Mouse (Mus musculus) embryo, embryonic 9.5 days (tissue): ENCODE measurements around the gene Taf8.
A peak's percentile ranks its signal among the peaks of the same experiment; 100 is the strongest.

Source experiments
- DNase-seq: peaks from one replicate; pipeline ENCODE4 v3.0.0-alpha.2; 2017; ENCODE audit errors: extremely low spot score

Gene Taf8

DNA sequence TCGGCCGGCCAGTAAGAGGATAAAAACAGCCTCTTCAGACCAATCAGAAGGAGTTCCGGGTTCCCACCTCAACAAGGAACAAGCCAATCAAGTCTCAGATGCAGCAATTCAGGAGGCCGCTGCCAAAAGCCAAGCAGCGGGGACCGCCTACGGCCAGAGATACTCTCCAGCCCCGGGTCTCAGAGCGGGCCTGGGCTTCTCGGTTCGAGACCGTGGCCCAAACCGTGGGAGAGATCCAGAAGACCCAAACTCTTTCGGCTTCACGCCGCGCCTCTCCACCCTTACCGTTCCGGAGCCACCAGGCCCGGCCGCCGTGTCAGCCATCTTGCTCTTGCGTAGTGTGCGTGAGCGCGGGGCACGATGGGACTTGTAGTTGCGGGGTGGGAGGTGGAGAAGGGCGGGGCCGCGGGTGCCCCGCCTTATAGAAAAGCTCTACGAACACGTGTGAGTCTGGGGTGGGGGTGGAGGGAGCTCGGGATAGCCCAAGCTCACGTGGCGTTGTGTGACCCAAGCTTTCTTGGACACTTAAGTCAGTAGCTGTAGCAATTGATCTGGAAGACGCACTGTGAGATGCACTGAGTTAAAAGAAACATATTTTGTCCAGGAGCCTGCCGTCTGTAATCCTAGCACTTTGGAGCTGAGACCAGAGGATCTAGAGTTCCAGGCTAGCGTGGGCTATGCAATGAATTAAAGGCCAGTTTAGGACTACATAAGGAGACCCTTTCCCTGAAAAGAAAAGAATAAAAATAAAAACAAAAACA, at the start of gene Taf8:
Gene Taf8 (minus strand): TSS at position 347 of the 761 bp plus-strand sequence.
- DNase-seq = peak; percentile 97

DNA sequence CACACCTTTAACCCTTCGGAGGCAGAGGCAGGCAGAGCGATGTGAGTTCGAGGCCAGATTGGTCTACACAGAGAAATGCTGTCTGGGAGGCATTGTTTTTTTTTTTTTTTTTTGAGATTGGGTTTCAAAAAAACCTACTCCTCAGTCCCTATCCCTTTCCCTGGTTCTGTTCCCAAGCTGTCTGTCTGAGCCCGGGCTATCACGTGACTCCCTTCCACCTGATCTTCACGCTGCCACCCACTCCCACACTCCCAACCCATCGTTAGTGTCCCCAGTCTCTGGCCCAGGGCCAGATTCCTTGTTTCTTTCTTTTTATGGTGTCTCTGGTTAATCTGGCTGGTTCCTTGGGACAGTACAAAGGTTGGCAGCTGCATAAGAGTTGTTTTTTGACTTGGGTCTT, 49.0 kb upstream of the Taf8 start:
- no peak for DNase-seq

DNA sequence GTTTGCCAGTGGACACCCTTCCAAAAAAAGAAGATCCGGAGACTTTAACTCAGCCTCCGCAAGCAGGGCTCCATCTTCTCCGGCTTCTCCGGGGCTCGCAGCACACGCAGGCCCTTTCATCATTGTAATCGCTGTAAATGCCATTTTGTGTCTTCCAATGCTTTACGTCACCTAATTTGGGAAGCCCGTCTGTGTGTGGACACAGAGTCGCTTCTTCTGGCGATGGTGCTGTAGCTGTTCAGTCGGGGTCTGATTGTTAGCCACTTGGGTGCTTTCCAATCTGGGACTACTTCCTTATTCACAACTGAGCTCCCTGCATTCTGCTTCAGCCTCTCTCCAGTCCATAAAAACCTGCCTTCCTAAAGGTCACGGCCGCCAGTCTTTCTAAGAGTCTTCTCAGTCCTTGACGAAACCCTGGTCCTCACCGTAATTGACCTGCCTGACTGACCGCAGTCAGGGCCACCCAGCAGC, 43.8 kb upstream of the Taf8 start:
- no peak for DNase-seq

DNA sequence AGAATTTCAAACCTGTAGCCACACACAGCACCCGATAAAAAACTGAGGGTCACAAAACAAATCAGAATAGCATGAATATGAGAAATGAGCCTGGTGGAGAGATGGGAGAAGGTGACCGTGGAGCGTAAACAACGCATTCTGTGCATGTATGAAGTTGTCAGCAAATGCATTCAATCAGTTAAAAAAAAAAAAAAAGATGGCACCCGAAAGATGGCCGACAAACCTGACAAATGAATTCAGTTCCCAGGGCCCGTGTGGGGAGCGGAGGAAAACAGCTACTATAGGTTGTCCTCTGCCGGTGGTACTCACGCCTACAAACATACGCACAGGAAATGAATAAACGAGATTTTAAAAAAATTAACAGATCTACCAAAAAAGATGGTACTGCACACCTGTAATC, 43.1 kb upstream of the Taf8 start:
- no peak for DNase-seq

DNA sequence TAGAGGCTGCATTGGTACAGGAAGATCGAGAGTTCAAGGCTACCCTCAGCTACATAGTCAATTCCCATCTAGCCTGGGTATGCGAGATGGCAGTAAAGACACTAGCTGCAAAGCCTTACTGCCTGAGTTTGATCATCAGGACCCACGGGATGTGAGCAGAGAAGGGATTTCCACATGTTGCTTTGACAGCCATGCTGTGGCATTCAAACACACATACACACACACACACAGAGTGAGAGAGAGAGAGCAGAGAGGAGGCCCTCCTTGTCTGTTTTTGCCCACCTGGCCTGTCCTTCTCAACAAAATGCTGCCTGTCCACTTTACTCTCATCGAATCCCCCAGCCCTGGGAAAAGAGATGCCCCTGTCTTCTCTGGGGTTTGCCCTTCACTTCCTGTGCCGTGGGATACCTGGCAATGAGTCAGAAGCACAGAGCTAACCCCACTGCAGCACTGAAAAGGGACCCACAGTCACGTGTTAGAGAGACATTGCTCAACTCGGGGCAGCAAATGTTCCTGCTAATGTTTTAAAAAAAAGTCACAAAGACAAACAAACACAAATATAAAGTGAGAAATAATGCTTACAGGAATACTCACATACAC, 41.1 kb upstream of the Taf8 start:
- DNase-seq = no peak

DNA sequence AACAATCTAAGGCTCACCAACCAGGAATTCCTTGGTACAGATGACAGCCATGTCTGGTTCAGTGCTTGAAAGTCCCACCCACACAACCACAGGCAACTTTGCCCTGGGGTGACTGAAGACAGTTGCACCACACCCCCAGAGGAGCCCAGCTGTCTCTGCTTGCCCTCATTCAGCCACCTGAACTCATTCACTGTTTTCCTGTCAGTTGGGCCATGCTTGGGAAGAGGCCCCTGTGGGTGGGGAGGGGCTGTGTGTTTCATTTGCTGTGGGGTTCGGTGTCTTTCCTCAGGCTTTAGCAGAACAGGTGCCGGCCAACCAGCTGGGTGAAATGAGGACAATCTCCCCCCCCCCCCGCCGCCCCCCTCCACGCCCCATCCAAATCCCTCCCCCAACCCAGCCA, 40.0 kb upstream of the Taf8 start:
- no peak for DNase-seq

DNA sequence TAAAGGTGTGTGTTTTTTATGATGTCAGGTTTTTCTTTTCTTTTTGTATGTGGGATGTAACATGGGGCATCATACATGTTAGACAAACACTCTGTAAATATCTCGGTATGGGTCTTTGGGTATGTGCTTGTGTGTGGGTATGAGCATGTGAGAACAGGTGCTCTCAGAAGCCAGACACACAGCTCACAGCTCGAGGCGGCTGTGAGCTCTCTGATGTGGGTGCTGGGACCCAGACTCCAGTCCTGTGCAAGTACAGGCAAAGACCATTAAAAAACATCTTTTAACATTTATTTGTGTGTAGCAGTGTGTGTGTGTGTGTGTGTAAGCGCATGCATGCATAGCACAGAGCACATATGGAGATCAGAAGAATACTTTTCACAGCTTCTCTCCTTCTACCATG, 37.0 kb upstream of the Taf8 start:
- no peak for DNase-seq

DNA sequence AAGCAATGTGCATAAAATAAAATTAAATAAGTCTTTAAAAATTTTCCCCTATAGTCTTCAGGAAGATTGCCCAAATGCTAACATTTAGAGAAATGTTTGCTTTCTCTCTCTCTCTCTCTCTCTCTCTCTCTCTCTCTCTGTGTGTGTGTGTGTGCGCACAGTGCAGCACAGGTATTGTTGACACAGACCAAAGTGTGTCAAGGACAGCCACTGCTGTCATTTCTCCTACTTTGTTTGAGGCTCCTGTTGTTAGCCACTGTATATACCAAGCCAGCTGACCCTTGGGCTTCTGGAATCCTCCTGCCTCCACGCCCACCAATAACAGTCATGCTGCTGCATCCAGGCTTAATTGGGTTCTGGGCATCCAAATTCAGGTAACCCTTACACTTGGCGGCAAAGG, 36.0 kb upstream of the Taf8 start:
- DNase-seq = no peak

DNA sequence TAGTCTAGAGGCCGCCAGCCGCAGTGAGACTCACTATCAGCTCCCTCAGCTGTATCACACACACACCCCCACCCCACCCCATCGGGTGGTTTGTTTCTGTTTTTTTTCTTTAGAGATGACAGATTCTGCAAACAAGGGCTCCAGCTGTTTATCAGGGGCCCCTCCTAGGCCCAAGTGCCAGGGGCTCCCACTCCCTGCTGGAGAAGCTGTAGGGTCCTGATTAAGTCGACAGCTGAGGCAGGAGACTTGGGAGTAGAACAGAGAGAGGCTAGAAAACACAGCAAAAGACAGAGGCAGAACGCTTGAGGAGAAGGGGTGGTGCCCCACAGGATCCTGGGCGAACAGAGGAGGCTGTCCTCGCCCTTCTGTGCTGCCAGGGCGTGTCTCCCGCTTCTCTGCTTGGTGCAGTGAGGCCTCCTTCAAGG, 33.7 kb upstream of the Taf8 start:
- no peak for DNase-seq

DNA sequence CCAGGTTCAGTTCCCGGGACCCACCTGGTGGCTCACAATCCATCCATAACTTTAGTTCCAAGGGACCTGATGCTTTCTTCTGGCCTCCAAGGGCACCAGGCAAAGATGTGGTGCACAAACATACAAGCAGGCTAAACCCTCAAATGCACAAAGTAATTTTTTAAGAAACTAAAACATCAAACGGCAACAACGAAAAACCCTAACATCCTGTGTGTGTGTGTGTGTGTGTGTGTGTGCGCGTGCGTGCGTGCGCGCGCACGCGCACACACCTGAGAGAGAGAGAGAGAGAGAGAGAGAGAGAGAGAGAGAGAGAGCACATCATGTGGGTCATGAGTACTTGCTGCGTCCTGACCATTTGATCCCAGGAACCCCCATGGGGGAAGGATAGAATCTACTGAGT, 31.6 kb upstream of the Taf8 start:
- DNase-seq = no peak

DNA sequence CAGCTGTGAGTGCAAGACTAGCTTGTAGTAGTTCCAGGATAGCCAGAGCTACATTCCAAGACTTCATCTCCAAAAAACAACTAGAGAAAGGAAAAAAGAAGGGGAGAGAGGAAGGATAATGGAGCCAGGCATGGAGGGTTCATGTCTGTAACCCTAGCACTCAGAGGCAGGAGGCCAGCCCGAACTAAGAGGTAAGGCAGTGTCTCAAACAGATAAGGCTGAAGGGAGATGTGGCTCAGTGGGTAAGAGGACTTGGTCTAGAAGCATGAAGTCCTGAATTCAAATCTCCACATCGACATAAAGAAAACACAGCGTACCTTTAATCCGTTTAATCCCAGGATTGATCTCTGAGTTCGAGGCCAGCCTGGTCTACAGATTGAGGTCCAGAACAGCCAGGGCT, 30.3 kb upstream of the Taf8 start:
- DNase-seq = no peak

DNA sequence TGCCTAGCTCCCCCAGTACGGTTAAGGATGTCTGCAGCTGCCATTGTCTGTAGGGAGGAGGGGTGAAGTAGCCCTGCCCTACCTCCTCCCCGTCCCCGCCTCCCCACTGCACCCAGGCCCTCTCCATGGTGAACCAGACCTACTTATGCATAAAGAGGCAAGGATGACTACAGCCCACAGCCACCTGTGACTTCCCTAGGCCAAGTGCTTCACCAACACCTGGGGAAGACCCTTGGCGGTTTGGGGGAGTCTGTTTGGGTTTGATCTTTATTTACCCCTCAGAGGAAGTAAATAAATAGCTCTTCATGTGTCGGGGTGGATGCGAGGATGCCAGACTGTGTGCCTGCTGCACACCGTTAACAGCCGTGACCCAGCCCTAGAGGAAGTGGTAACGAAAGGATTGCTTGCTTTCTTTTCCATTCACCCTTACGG, 29.3 kb upstream of the Taf8 start:
- no peak for DNase-seq

DNA sequence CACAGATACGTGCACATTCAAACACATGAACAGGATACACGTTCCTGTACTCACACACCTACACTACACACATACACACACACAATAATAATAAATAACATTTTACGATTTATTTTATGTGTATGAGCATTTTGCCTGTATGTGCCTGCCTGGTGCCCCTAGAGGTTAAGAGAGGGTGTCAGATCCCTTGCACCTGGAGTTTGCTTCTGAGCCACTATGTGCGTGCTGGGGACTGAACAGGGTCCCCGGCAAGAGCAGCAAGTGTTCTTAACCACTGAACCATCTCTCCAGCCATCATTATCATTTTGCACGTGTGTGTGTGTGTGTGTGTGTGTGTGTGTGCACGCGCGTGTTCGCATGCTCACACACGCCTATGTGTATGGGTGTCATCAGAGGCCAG, 27.5 kb upstream of the Taf8 start:
- no peak for DNase-seq

DNA sequence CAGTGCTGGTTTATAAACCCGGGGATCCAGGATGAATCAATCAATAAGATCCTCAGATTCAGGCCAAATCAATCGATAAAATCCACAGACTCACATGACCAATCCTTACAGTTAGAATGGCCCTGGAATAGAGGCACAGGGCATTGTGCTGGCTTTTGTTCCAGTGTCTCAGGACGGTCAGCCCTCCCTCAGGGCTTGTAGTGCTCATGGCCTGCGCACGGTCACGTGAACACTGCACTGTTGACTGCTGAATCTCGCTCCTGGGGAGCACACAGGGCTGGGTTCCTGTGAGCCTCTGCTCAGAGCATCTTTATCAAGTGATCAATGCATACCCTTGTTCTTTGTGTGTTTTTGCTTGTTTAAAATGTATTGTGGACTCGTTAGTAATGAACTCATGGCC, 26.8 kb upstream of the Taf8 start:
- DNase-seq = no peak

DNA sequence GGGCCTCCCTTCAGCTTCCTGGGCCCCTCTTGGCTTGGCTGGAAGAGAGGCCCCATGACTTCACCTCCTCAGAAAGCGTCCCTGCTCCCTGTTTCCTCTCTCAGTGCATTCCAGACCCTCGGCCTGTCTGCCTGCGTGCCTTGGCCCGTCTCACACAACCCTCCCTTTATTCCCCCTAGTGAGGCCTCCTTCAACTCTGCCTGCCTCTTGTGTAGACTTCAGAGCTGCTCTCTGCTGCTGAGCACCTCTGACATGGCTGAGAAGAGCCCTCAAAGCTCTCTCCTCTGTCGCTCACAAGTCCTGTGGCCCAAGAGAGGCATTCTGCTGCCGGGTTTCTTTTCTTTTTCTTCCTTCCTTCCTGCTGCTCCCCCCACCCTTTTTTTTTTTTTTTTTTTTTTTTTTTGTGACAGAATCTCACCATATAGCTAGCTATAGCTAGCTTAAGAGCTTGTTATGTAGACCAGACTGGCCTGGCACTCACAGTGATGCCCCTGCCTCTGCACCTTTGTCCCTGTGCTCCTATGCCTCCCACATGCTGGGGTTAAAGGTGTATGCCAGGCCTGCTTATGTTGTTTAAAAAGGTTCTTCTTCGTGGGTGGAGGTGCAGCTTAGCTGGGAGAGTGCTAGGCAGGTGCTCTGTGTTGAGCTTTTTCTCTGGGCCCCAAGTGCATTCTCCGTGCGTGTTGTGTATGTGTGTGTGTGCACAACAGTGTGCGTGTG, 25.6 kb upstream of the Taf8 start:
- DNase-seq = no peak

DNA sequence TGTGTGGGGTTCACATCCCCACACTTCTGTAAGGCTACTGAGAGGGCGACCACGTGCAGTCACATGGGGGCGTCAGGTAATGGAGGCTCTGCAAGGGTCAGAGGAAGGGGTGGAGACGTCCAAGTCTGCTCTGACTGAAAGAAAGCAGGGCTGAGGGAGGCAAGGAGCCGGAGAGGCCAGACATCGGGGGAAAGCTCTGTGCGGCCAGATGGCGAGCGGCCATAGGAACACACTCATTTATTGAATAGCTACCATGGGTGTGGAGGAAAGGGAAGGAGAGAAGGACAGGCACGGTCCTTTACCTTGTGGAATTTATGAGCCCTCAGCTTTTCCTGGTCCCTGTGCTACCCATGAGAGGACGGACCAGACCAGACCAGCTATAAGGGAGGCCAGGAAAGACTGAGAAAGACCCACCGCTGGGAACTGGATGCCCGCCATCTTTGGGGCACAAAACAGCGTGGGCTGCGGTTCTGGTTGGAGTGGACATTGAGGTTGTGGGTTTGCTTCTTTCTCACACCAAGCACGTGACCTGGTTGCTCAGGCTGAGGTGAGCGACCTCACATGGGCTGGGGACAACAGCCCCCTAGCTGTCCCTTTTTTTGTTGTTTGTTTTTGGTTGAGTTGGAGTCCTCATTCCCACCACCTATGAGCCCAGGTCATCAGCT, 24.9 kb upstream of the Taf8 start:
- DNase-seq = no peak

DNA sequence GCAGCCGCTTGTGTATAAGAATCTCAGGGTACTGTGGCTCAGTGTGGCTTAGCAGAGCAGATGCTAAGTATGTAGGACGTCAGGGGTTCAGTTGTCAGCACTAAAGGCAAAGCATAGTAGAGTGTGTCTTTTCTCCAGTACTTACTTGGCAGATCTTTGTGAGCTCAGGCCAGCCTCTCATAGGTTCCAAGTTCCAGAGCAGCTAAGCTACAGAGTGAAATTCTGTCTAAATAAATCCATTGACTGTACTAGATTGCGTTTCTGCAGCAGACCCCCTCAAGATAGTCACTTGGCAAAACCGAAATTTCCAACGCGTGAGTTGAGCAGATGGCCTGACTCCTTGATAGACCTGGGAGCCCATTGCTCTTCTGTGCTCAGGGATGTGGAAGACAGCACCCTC, 22.9 kb upstream of the Taf8 start:
- DNase-seq = no peak

DNA sequence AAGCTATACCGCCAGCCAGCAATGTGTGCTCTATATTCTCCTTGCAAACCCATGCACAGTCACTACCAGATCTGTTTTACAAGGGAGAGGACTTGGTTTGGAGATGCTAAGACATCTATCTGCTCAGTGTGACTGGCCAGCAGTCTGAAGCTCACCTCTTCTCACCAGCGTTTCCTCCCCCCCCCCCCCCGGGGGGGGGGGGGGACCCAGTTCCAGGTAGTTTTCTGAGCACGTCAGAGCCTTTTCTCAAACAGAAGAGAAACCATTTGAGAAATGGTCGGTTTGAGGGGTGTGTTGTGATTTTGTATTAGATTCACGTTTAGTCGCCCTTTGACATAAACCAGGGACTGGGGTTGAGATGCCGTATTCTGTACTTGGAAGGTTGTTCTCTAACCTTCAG, 22.0 kb upstream of the Taf8 start:
- no peak for DNase-seq

DNA sequence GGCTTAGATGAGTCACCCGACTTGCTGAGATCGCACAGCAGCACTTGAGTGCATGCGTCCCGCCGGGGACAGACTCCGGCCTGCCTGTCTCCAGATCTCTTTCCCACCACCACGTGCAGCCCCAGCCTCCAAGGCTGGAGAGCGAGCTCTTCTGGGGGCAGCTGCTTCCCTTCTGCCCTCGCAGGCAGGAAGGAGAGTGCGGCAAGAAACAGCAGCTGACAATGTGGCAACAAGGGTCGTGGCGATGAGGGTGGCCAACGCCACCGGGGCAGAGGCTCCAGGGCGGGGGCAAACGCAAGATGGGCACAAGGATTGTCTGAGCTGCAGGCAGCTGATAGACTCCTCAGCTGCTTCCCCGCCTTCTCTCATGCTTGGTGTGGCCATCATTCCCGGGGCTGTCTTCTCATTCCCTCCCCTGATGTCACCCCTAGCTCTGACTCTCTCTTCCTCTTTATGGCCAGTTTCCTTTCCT, 21.2 kb upstream of the Taf8 start:
- no peak for DNase-seq

DNA sequence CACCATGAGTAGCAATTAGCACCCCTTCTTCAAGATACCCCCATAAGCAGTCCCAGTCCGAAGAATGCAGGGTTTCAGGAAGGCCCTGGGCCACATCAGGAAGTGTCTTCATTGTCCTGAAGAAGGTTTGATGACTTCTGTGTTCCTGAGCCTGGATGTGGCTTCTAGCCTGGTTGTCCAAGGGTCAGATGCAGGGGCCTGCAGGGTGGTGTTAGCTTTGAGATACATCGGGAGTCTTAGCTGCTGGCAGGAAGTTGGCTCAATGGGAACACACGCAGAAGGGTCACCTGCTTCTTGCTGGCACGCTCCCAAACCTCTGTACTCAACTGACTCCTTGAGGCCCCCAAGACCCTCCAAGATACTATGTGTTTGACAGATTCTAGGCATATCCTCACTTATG, 20.4 kb upstream of the Taf8 start:
- DNase-seq = no peak

DNA sequence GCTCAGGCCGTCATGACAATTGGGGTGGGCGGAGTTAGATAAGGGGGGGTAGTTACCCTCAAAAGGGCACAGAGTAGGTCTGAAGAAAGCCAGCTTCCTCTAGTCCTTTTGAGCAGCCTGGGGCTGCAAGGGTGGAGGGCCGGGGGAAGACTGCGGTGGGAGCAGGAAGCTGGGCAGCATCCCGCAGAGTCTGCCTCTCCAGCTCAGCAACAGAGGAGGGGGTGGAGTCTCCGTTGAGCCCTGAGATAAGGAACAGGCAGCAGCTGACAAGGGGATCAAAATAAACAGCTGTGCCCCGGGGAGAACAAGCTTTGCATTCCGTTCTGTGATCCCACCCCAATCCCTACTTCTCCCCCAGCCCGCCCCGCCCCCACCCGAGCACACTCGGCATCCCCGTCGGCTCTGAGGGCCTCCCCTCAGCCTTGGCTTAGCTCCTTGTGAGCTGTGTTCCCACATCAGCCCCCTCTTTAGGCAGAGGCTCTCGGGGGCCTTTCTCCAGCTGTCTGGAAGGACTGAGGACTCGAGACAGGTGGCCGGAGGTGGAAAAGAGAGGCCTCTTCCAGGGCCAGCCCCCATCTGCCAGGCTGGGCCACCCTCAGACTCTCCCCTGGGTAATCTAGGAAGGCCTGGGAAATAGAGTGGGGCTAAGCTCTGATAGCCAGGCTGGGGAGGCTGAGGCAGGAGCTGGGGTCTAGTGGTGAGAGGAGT, 19.6 kb upstream of the Taf8 start:
- DNase-seq = peak; percentile 84

DNA sequence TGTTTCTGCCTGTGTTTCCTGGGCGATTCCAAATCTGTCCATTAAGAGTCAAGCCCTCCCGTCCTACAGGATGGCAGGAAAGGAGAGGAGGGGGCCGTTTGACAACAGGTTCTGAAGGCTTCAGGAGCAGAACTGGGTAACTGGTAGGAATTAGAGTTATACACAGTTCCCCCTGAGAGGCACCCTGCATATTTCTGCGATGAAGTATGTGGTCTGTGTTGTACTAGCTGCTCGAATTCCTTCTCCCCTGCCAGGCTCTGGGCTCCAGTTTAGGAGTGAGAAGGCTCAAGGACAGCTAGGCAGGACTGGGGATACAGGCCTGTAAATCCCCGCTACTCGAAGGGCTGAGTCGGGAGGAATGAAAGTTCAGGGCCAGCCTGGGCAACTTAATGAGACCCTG, 16.1 kb upstream of the Taf8 start:
- DNase-seq = no peak
